Mouse (Mus musculus): ENCODE measurements around the gene Pate4. TPM values are rescaled to one million over a fixed set of nuclear protein-coding genes. Genes with fewer than 3 reads are reported as not detected.

Gene Pate4
- polyA plus RNA-seq, 1 experiment from 2014 or later = not detected

DNA sequence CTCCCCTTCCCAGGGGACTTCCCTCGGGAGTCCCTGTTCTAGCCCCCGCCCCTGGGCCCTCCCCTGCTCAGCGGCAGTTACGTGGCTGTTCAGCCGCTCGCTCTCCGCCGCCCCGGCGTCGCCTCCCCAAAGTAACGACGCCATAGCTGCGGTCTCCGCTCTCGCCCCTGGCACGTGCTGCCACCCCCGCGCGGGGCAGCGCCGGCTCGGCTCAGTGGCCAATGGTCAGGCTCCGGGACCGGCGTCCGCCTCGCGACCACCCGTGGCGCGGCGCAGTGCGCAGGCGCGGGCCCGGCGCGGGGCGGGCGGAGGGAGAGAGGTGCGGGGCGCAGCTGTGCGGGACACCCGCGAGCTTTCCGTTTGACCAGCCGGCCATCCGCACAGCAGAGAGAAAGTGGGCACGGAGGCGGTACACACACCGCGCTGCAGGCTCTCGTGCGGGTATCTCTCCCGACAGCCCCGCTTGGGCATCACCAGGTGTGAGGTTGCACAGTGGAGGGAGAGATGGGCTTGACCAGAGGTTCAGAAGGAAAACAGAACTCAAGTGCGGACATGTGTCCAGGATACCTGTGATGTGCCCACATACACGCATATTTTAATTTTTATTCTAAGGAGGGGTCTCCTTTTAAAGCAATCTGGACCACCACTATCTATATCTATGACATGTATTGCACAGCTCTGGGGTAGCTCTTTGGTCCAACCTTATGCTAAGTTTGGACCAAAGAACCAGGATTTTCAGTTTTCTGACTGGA, 53.3 kb downstream of the Pate4 start, which contains the start of the genes Ddx25 and Pus3:
Gene Ddx25, minus strand, starts transcription at position 272 of the 752 bp plus-strand sequence.
Gene Pus3, plus strand, starts transcription at position 339 of the 752 bp plus-strand sequence.
- Histone ChIP-seq H3K4me3 (ENCODE audit: low read length) (peak within 1 kb of the TSS; percentile 65), H3K4me1 (ENCODE audit: control insufficient read depth, insufficient read depth, low read length) (peaks cover 4% of the 10 kb centered on the region; the same call in 1 of the 2 replicates), H3K27me3 (ENCODE audit: control insufficient read depth, insufficient read depth, low read length) (no peaks in the 10 kb centered on the region; the same call in 1 of the 2 replicates), H3K36me3 (ENCODE audit: control insufficient read depth, insufficient read depth, low read length) (peaks cover 18% of the 10 kb centered on the region), H3K9ac (ENCODE audit: low read depth, low read length) (peak within 1 kb of the TSS; percentile 68), H3K9me3 (ENCODE audit: control insufficient read depth, low read length) (no peaks in the 10 kb centered on the region), H3K27ac (ENCODE audit: low read depth, low read length) (peak within 1 kb of the TSS; percentile 24; the same call in 1 of the 2 replicates), H3K4me2 (replicated peaks; ENCODE audit: low read depth, low read length) (peak within 1 kb of the TSS; percentile 99)
- WGBS = 1% methylated on average over 54 of the region's 59 CpGs
- ATAC-seq (ENCODE audit: low FRiP score, low TSS enrichment) = peak; percentile 82

Other genes with a start within 250 kb of the Pate4 start
- gene Cdon, start 190.8 kb downstream of the Pate4 start, polyA plus RNA-seq (2014; fragmentation: Nextera tagmentation; extraction: Ambion mirVana) = 3.6 and 6.2 TPM in 2 replicates
- gene Gm1113, start 93.7 kb downstream of the Pate4 start, polyA plus RNA-seq (2014; fragmentation: Nextera tagmentation; extraction: Ambion mirVana) = not detected in 2 replicates
- gene Ddx25, start 53.4 kb downstream of the Pate4 start, polyA plus RNA-seq (2014; fragmentation: Nextera tagmentation; extraction: Ambion mirVana) = 2.3 and 2.8 TPM in 2 replicates
- 23.6 and 26.3 TPM in 2 replicates for gene Pus3, start 53.3 kb downstream of the Pate4 start, polyA plus RNA-seq (2014; fragmentation: Nextera tagmentation; extraction: Ambion mirVana)
- gene Pate2, start 41.7 kb downstream of the Pate4 start, polyA plus RNA-seq (2014; fragmentation: Nextera tagmentation; extraction: Ambion mirVana) = 0.37 and 0.46 TPM in 2 replicates
- 16.6 and 17.0 TPM in 2 replicates for gene Hyls1, start 41.5 kb downstream of the Pate4 start, polyA plus RNA-seq (2014; fragmentation: Nextera tagmentation; extraction: Ambion mirVana)
- 0.14 TPM in 1 of 2 replicates, not detected in the other for gene Pate3, start 36.3 kb upstream of the Pate4 start, polyA plus RNA-seq (2014; fragmentation: Nextera tagmentation; extraction: Ambion mirVana)
- not detected in 2 replicates for gene Pate1, start 75.4 kb upstream of the Pate4 start, polyA plus RNA-seq (2014; fragmentation: Nextera tagmentation; extraction: Ambion mirVana)
- not detected in 2 replicates for gene Gm17677, start 129.1 kb upstream of the Pate4 start, polyA plus RNA-seq (2014; fragmentation: Nextera tagmentation; extraction: Ambion mirVana)
- not detected in 2 replicates for gene Gm17727, start 166.2 kb upstream of the Pate4 start, polyA plus RNA-seq (2014; fragmentation: Nextera tagmentation; extraction: Ambion mirVana)
- not detected in 2 replicates for gene Gm27235, start 178.2 kb upstream of the Pate4 start, polyA plus RNA-seq (2014; fragmentation: Nextera tagmentation; extraction: Ambion mirVana)
- not detected in 2 replicates for gene D730048I06Rik, start 178.2 kb upstream of the Pate4 start, polyA plus RNA-seq (2014; fragmentation: Nextera tagmentation; extraction: Ambion mirVana)
- gene 9230110F15Rik, start 232.2 kb upstream of the Pate4 start, polyA plus RNA-seq (2014; fragmentation: Nextera tagmentation; extraction: Ambion mirVana) = not detected in 2 replicates

All from kidney, embryonic 14.5 days (tissue).